Mouse (Mus musculus) testis, adult 2 months (tissue): ENCODE data around the gene Fabp3.

Experiments
- CTCF ChIP-seq: fragments of 200-500 bp; IDR thresholded peaks from 2 replicates; pipeline ENCODE4 v1.5.1; 2012; ENCODE audit warnings: low read depth, mild to moderate bottlenecking, inconsistent platforms, low read length, moderate library complexity; ENCODE audit not compliant: control insufficient read depth, insufficient read depth, insufficient replicate concordance
- POLR2A ChIP-seq: fragments of 200-500 bp; IDR thresholded peaks from 2 replicates; pipeline ENCODE4 v1.6.1; 2012; ENCODE audit warnings: low read depth, mild to moderate bottlenecking, inconsistent platforms, low read length, moderate library complexity; ENCODE audit not compliant: control insufficient read depth

DNA sequence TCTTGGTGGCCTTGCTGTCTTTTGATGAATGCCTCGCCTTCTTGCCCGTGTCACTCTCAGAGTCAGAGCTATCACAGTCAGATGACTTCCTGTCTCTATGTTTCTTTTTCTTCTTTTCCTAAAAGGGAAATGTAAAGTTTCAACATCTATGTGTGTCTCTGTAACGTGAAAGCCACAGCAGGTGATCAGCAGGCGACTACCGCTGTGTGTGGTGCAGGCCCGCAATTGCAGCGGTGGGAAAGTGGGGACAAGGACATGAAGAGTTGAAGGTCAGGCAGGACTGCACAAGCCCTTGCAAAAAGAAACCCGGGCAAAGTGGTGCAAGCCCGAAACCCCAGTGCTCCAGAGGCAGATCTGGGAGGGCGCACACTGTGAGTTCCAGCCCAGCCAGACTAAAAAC lies 8.3 kb downstream of the Fabp3 start:
- TF ChIP-seq POLR2A (no peak), CTCF (no peak)
